Mouse (Mus musculus) bone marrow, adult 2 months (tissue): ENCODE results near the gene Gtf2i.

Source experiments
- CTCF ChIP-seq: fragments of 200-500 bp; IDR thresholded peaks from 2 replicates; pipeline ENCODE4 v1.5.1; 2011; ENCODE audit warnings: low read length, control low read depth; ENCODE audit not compliant: control insufficient read depth, insufficient read depth
- POLR2A ChIP-seq: fragments of 200-500 bp; IDR thresholded peaks from 2 replicates; pipeline ENCODE4 v1.6.1; 2011; ENCODE audit warnings: low read depth, mild to moderate bottlenecking, control low read depth, low read length, borderline replicate concordance; ENCODE audit not compliant: control insufficient read depth

DNA sequence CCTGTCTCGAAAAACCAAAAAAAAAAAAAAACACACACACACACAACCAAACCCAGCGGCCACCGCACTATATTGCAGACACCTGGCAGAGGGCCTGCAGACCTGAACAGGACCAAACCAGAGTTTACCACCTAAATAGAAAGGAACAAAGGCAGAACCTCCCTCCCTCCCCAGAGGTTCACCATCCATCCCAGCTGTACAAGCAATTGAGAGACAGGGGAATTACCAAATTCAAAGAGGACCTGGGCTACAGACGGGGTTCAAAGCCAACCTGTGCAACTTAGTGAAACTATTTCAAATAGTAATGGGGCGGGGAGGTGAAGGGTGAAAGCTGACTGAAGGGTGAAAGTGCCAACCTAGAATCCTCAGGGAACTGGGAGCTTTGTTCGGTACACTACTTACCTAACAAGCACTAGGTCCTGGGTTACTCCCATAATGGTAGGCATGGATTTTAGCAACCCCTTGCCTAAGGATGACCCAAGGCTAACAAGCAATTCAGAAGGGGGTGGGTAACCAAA is 2.6 kb downstream of the Gtf2i start:
- TF ChIP-seq POLR2A: no peak
- no peak for TF ChIP-seq CTCF
